Mouse (Mus musculus) liver, embryonic 12.5 days (tissue): ENCODE measurements around the gene Ugt1a2. TPM values are rescaled to one million over a fixed set of nuclear protein-coding genes. Genes with fewer than 3 reads are reported as not detected.
"Not testable (repeated sequence)": the region's sequence is repeated elsewhere in the genome, so short reads cannot be mapped to it uniquely, and the experiment has no call there.

ENCODE experiments used
- ATAC-seq: fragments of 200-750 bp; cut with Nextera tagmentation; 2 replicates; pipeline ENCODE4 v1.8.0; 2017; ENCODE audit warnings: moderate number of reproducible peaks, mild to moderate bottlenecking, moderate library complexity
- H3K27ac ChIP-seq: fragments of 300-500 bp; sonication (generic); 2 replicates; pipeline ENCODE4 v1.5.1; 2016; ENCODE audit warnings: mild to moderate bottlenecking
- H3K27me3 ChIP-seq: fragments of 300-500 bp; sonication (generic); replicated peaks from 2 replicates; pipeline ENCODE4 v1.6.1; 2016; ENCODE audit warnings: mild to moderate bottlenecking, moderate library complexity
- H3K36me3 ChIP-seq: fragments of 300-500 bp; sonication (generic); 2 replicates; pipeline ENCODE4 v1.6.1; 2016; ENCODE audit warnings: mild to moderate bottlenecking, moderate library complexity
- H3K4me1 ChIP-seq: fragments of 300-500 bp; sonication (generic); 2 replicates; pipeline ENCODE4 v1.6.1; 2016
- H3K4me2 ChIP-seq: fragments of 300-500 bp; sonication (generic); 2 replicates; pipeline ENCODE4 v1.6.1; 2016; ENCODE audit warnings: mild to moderate bottlenecking, moderate library complexity
- H3K4me3 ChIP-seq: fragments of 300-500 bp; sonication (generic); 2 replicates; pipeline ENCODE4 v1.5.1; 2016; ENCODE audit warnings: mild to moderate bottlenecking, moderate library complexity
- H3K9ac ChIP-seq: fragments of 300-500 bp; sonication (generic); 2 replicates; pipeline ENCODE4 v1.6.1; 2016; ENCODE audit warnings: mild to moderate bottlenecking, moderate library complexity
- H3K9me3 ChIP-seq: fragments of 300-500 bp; sonication (generic); replicated peaks from 2 replicates; pipeline ENCODE4 v1.6.1; 2016; ENCODE audit warnings: mild to moderate bottlenecking, moderate library complexity
- WGBS: fragments of 180-500 bp; shearing (Covaris S2); methylation state at CpG from one replicate; pipeline ENCODE4 v1.1.7; 2016; ENCODE audit not compliant: insufficient replicate concordance; 5-methylcytosine and 5-hydroxymethylcytosine counted together
- polyA plus RNA-seq: library from polyadenylated mRNA; unstranded; fragments of >200 nt; fragmentation: Nextera tagmentation; extraction: Ambion mirVana; gene quantifications from 2 replicates; pipeline ENCODE4 v1.2.1, GENCODE M21; 2016

Gene Ugt1a2
- polyA plus RNA-seq, 1 experiment from 2014 or later, result not detected

GRCm38 (mm10) chr1:88220336-88220735, 19.9 kb downstream of the Ugt1a2 start:
- H3K4me1 ChIP-seq, result no peaks in the 10 kb centered on the region
- no peak overlapping the region for H3K9ac ChIP-seq
- H3K4me3 ChIP-seq, result no peak overlapping the region
- H3K9me3 ChIP-seq, result peaks cover 21% of the 10 kb centered on the region
- no peaks in the 10 kb centered on the region for H3K36me3 ChIP-seq
- H3K4me2 ChIP-seq, result no peak overlapping the region
- no peak for ATAC-seq
- H3K27ac ChIP-seq, result no peak overlapping the region
- no peaks in the 10 kb centered on the region for H3K27me3 ChIP-seq

GRCm38 (mm10) chr1:88222216-88222615, 21.8 kb downstream of the Ugt1a2 start:
- Histone ChIP-seq H3K9ac (no peak overlapping the region), H3K27ac (no peak overlapping the region), H3K9me3 (peaks cover 22% of the 10 kb centered on the region), H3K4me3 (no peak overlapping the region), H3K27me3 (no peaks in the 10 kb centered on the region), H3K36me3 (no peaks in the 10 kb centered on the region), H3K4me2 (no peak overlapping the region), H3K4me1 (no peaks in the 10 kb centered on the region)
- 38% methylated on average over 2 of the region's 2 CpGs for WGBS
- ATAC-seq, result no peak

- H3K4me3 ChIP-seq, ATAC-seq, H3K36me3 ChIP-seq: not testable (repeated sequence)
These were observed 22.7 kb downstream of the Ugt1a2 start for GRCm38 (mm10) chr1:88223011-88223515.

GRCm38 (mm10) chr1:88223591-88223990, 23.2 kb downstream of the Ugt1a2 start:
- 28% methylated on average over 1 of the region's 1 CpGs for WGBS
- no peaks in the 10 kb centered on the region for H3K27me3 ChIP-seq
- ATAC-seq, result no peak
- H3K4me2 ChIP-seq, result no peak overlapping the region
- no peak overlapping the region for H3K4me3 ChIP-seq
- no peak overlapping the region for H3K9ac ChIP-seq
- H3K36me3 ChIP-seq, result no peaks in the 10 kb centered on the region
- peaks cover 28% of the 10 kb centered on the region for H3K9me3 ChIP-seq
- no peaks in the 10 kb centered on the region for H3K4me1 ChIP-seq
- H3K27ac ChIP-seq, result no peak overlapping the region

More at GRCm38 (mm10) chr1:88223011-88223515, 22.7 kb downstream of the Ugt1a2 start:
- not testable (repeated sequence) for H3K27me3 ChIP-seq, H3K4me2 ChIP-seq, H3K4me1 ChIP-seq, H3K9ac ChIP-seq, H3K27ac ChIP-seq
- H3K9me3 ChIP-seq, result peaks cover 24% of the 10 kb centered on the region

- no peak overlapping the region for H3K9ac ChIP-seq
- ATAC-seq, result no peak
These were observed 23.8 kb downstream of the Ugt1a2 start for GRCm38 (mm10) chr1:88224029-88224776.

GRCm38 (mm10) chr1:88225301-88225700, 24.9 kb downstream of the Ugt1a2 start:
- not testable (repeated sequence) for H3K4me1 ChIP-seq, H3K36me3 ChIP-seq, H3K27ac ChIP-seq, H3K4me3 ChIP-seq, ATAC-seq, H3K9ac ChIP-seq, H3K4me2 ChIP-seq, H3K27me3 ChIP-seq
- 21% methylated on average over 2 of the region's 2 CpGs for WGBS
- H3K9me3 ChIP-seq, result peaks cover 42% of the 10 kb centered on the region

More at GRCm38 (mm10) chr1:88224029-88224776, 23.8 kb downstream of the Ugt1a2 start:
- Histone ChIP-seq H3K27me3 (no peaks in the 10 kb centered on the region), H3K36me3 (no peaks in the 10 kb centered on the region), H3K4me3 (no peak overlapping the region), H3K9me3 (peaks cover 32% of the 10 kb centered on the region), H3K4me1 (no peaks in the 10 kb centered on the region), H3K27ac (no peak overlapping the region), H3K4me2 (no peak overlapping the region)
- WGBS, result 48% methylated on average over 2 of the region's 2 CpGs

- Histone ChIP-seq H3K9me3 (peaks cover 47% of the 10 kb centered on the region), H3K4me1 (no peaks in the 10 kb centered on the region), H3K4me2 (no peak overlapping the region), H3K36me3 (no peaks in the 10 kb centered on the region), H3K27ac (no peak overlapping the region), H3K27me3 (no peaks in the 10 kb centered on the region), H3K9ac (no peak overlapping the region), H3K4me3 (no peak overlapping the region)
- no peak for ATAC-seq
These were observed 25.3 kb downstream of the Ugt1a2 start for GRCm38 (mm10) chr1:88225741-88226140.

- 35% methylated on average over 5 of the region's 5 CpGs for WGBS
These were observed 26.4 kb downstream of the Ugt1a2 start, which contains the start of gene Mroh2a for GRCm38 (mm10) chr1:88226670-88227379. Gene Mroh2a, plus strand, starts transcription at chr1:88226986.

GRCm38 (mm10) chr1:88227482-88227881, 27.1 kb downstream of the Ugt1a2 start:
- ATAC-seq, result no peak
- Histone ChIP-seq H3K9ac (no peak overlapping the region), H3K4me3 (no peak overlapping the region), H3K27me3 (no peaks in the 10 kb centered on the region), H3K9me3 (peaks cover 63% of the 10 kb centered on the region), H3K36me3 (no peaks in the 10 kb centered on the region), H3K27ac (no peak overlapping the region), H3K4me2 (no peak overlapping the region), H3K4me1 (no peaks in the 10 kb centered on the region)
- WGBS, result 41% methylated on average over 2 of the region's 2 CpGs

More at GRCm38 (mm10) chr1:88226670-88227379, 26.4 kb downstream of the Ugt1a2 start, which contains the start of gene Mroh2a:
- no peak for ATAC-seq
- Histone ChIP-seq H3K27ac (no peak within 1 kb of the TSS), H3K36me3 (no peaks in the 10 kb centered on the region), H3K4me1 (no peaks in the 10 kb centered on the region), H3K4me2 (no peak within 1 kb of the TSS), H3K9me3 (peaks cover 58% of the 10 kb centered on the region), H3K9ac (no peak within 1 kb of the TSS), H3K27me3 (no peaks in the 10 kb centered on the region), H3K4me3 (no peak within 1 kb of the TSS)

GRCm38 (mm10) chr1:88228121-88228520, 27.7 kb downstream of the Ugt1a2 start:
- ATAC-seq, result no peak
- WGBS, result 60% methylated on average over 7 of the region's 7 CpGs

GRCm38 (mm10) chr1:88229566-88229965, 29.2 kb downstream of the Ugt1a2 start:
- Histone ChIP-seq H3K9me3 (peaks cover 84% of the 10 kb centered on the region), H3K9ac (no peak overlapping the region), H3K27me3 (no peaks in the 10 kb centered on the region), H3K27ac (no peak overlapping the region), H3K4me2 (no peak overlapping the region), H3K36me3 (no peaks in the 10 kb centered on the region), H3K4me1 (no peaks in the 10 kb centered on the region), H3K4me3 (no peak overlapping the region)
- WGBS, result 59% methylated on average over 3 of the region's 3 CpGs
- no peak for ATAC-seq

More at GRCm38 (mm10) chr1:88228121-88228520, 27.7 kb downstream of the Ugt1a2 start:
- no peaks in the 10 kb centered on the region for H3K36me3 ChIP-seq
- H3K27me3 ChIP-seq, result no peaks in the 10 kb centered on the region
- no peak overlapping the region for H3K27ac ChIP-seq
- no peak overlapping the region for H3K4me3 ChIP-seq
- peaks cover 70% of the 10 kb centered on the region for H3K9me3 ChIP-seq
- H3K4me1 ChIP-seq, result no peaks in the 10 kb centered on the region
- H3K4me2 ChIP-seq, result no peak overlapping the region
- no peak overlapping the region for H3K9ac ChIP-seq

- no peak for ATAC-seq
- Histone ChIP-seq H3K4me3 (no peak overlapping the region), H3K4me1 (no peaks in the 10 kb centered on the region), H3K36me3 (no peaks in the 10 kb centered on the region), H3K27ac (no peak overlapping the region), H3K9me3 (peaks cover 88% of the 10 kb centered on the region), H3K27me3 (no peaks in the 10 kb centered on the region), H3K4me2 (no peak overlapping the region), H3K9ac (no peak overlapping the region)
- WGBS, result 60% methylated on average over 5 of the region's 5 CpGs
These were observed 29.6 kb downstream of the Ugt1a2 start for GRCm38 (mm10) chr1:88229986-88230385.
